Mouse (Mus musculus): Measurements from ENCODE around the gene Tmprss9.
"Not testable (repeated sequence)": the region's sequence is repeated elsewhere in the genome, so short reads cannot be mapped to it uniquely, and the experiment has no call there.

Gene Tmprss9

DNA sequence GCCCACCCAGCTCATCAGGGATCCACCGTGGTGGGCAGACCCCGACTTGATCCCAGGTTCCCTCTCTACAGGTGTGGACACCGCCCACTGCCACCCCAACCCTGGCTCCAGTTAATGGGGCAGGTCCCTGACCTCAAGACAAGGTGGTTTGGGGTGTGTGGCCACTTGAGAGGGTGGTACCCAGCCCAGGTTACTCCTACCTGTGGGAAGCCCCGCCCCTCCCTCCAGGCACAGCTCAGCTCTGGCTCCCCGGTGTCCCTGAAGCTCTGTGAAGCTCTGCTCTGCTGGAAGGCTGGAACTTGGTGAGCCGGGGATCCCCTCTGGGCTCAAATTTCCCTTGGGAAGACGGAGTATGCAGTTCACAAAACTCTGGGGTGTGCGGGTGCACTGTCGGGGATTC is at the start of gene Tmprss9:
Tmprss9 (plus strand) TSS at position 268 of the 400 bp plus-strand sequence.
- DNase-seq (ENCODE audit: low read depth in 2 of 2, low spot score in 2 of 2) = no peak

DNA sequence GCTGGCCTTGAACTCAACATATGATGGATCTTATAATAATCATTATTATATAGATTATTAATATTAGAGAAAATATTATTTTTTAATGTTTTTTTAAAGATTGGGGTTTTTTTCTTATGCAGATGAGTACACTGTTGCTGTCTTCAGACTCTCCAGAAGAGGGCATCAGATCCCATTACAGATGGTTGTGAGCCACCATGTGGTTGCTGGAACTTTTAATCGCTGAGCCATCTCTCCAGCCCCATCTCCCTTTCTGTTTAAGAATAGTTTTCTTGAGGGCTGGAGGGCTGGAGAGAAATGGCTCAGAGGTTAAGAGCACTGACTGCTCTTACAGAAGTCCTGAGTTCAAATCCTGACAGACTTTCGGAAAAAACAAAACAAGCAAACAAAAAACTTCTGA is 49.7 kb upstream of the Tmprss9 start:
- DNase-seq (ENCODE audit: low read depth in 2 of 2, low spot score in 2 of 2) = peak in 1 of 2 experiments; percentile 50

DNA sequence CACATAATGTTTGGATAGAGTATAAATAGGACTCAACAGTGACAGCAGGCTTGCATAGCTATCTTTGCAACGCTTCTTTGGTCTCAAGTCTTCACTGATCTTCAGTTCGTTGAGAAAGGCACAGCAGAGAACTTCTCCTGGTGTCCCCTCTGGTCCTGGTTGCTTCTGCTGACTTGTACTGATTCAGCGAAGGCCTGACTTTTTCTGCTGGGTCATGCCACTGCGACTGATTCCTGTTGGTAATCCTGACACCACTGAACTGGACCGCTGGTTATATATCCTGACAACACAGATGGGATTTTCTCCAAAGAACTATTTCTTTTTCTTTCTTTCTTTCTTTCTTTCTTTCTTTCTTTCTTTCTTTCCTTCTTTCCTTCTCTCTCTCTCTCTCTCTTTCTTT is 49.1 kb upstream of the Tmprss9 start:
- DNase-seq (ENCODE audit: low read depth in 2 of 2, low spot score in 2 of 2) = no peak

DNA sequence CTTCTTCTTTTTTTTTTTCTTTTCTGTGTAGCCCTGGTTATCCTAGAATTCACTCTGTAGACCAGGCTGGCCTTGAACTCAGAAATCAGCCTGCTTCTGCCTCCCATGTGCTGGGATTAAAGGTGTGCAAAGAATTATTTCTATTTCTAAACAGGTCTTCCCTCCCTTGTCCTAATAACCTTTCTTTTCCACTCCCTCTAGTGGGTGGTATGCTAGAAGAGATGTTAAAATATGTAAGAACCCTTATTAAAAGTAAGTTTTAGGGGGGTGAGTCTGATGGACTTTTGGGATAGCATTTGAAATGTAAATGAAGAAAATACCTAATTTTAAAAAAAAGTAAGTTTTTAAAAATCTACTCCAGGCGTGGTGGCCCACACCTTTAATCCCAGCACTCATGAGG is 48.3 kb upstream of the Tmprss9 start:
- no peak for DNase-seq (ENCODE audit: low read depth in 2 of 2, low spot score in 2 of 2)

DNA sequence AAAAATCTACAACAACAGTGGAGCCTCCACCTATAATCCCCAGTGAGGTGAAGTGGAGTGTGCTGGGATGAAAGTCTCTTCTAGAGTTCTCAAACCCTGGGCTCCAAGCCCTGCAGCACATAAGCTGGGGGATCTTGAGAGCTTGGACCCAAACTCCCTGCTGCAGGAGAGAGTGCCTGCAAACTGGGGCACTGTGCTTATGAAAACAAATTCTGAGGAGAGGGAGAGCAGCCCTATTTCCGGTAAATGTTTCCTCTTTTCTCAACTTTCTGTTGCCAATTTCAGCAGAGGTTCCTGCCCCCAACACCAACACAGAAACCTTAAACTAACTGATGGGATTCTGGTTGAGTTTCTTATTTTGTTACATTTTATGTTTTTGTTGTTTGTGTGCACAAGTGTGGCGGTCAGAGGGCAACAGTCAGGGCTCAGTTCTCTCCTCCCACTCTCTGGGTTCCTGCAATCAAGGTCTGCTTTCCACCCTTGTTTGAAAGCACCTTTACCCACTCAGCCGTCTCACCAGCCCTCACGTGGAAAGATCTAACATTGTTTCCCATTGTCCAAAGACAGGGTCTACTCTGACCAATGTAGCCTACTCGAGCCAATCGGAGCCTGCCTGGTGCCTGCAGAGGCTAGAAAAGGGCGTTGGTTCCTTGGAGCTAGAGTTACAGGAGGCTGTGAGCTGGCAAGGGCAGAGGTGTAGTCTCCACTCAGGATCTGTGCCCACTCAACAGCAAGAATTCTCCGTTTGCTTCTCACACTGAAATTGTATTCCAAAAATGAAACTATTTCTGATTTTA is 47.6 kb upstream of the Tmprss9 start:
- no peak for DNase-seq (ENCODE audit: low read depth in 2 of 2, low spot score in 2 of 2)

DNA sequence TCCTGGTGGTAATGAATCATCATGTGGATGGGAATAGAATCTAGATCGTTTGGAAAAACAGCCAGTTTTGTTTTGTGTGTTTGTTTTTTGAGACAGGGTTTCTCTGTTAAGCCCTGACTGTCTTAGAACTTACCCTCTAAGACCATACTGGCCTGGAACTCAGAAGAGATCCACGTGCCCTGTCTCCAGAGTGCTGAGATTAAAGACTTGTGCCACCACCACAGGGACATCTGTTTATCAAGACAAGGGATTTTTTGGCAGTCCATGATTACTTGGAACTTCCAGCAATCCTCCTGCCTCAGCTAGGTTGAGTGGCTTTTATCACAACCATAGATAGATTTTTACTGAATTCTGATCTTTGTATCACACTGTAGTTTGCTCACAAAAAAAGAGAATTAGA is 46.8 kb upstream of the Tmprss9 start:
- DNase-seq (ENCODE audit: low read depth in 2 of 2, low spot score in 2 of 2) = no peak

DNA sequence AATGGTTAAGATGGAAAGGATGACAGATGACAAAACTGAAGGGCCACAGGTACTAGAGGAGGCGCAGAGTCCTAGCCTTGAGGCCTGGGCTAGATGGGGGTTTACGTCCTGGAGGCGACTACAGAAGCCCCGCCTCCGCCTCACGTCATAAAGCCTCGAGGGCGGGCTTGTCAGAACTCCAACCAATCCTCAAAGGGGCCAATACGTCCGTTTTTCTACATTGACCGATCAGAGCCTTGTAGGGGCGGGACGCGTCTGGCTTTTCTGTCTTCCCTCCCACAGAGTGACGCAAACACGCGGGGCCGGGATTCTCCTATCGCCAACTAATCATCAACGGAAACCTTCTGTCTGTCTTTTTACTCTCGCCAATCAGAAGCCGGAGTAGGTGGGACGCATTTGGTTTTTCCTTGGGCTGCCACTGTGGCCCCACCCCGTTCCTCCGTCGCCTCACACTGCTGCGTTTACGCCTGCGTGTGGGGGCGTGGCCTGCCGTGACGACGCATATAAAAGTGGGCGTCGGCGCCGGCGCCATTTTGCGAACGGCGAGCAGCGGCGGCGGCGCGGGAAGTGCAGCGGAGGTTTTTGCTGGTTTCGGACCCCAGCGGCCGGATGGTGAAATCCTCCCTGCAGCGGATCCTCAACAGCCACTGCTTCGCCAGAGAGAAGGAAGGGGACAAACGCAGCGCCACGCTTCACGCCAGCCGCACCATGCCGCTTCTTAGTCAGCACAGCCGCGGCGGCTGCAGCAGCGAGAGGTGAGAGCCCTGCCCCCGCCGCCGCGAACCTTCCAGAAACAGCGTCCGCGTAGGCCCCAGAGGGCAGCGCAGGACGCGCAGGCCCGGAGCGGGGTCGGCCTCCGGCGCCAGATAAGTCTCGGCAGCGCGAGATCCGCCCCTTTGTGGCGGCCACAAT is 45.2 kb upstream of the Tmprss9 start, which contains the start of gene Oaz1:
Oaz1 (plus strand) TSS at position 506 of the 912 bp plus-strand sequence.
- DNase-seq (ENCODE audit: low read depth in 2 of 2, low spot score in 2 of 2) = peak; percentile 98

DNA sequence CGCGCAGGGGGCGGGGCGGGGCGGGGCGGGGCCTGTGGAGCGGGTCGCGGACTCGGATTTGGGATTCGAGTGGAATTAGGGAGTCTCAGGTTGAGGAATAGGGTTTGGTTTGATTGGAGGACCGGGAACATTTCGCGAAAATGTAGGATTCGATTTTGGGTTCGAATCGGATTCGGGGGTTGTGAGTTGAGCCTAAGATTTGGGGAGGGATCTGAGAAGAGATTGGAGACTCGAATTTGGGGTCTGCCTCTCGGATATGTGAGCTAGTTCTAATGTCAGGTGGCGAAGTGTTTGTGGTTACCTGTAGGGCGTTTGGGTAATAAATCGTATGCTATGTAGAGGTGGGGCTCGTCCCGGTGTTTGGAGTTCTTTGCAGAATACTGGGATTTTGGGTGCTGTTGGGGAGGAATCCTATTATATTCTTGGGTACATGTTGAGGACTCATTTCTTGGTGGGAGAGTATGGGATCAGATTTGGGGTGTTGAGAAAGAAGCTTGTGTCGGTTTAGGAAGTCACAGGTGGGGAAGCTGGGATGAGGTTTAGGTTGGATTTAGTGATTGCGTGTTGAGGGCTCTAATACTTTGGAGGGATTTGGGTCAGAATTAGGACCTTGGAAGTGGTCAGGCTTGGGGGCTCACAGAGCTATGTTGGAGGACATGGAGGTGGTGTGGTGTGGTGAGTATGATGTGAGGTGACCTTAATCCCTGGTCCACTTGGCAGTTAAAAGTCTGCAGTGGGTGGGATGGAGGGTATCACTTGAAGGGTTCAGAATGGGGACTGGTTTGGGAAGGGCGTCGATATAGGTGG is 44.4 kb upstream of the Tmprss9 start:
- DNase-seq (ENCODE audit: low read depth in 2 of 2, low spot score in 2 of 2) = peak in 1 of 2 experiments; percentile 19

DNA sequence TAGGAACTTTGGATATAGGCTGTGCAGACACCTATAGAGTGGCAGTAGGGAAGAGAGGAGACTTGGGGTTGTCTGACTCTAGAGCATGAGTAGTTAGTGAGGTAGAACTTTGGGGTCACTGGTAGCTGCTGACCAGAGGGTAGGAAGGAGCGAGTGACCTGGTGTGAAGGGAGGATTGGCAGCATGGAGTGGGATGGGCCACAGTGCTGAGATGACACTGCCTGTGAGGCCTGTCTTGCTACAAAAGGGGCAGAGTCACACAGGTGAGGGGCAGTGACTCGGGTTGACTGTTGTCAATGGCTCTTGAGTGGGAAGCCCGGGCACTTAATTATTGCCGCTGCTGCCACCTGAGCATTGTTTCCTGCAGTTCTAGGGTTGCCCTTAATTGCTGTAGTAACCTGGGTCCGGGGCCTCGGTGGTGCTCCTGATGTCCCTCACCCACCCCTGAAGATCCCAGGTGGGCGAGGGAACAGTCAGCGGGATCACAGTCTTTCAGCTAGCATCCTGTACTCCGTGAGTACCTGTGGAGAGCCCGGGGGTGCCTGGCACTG is 43.7 kb upstream of the Tmprss9 start:
- DNase-seq (ENCODE audit: low read depth in 2 of 2, low spot score in 2 of 2) = no peak

DNA sequence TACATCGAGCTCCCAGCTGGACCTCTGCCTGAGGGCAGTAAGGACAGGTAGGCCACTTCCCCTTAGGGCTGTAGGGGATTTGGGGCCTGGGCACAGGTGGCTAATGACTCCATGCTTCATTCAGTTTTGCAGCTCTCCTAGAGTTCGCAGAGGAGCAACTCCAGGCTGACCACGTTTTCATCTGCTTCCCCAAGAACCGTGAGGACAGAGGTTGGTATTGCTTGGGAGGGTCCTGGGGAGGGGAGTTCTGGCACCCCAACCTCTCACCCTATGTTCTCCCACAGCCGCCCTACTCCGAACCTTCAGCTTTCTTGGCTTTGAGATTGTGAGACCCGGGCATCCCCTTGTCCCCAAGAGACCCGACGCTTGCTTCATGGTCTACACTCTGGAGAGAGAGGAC is 43.1 kb upstream of the Tmprss9 start:
- DNase-seq (ENCODE audit: low read depth in 2 of 2, low spot score in 2 of 2) = not testable (repeated sequence)

DNA sequence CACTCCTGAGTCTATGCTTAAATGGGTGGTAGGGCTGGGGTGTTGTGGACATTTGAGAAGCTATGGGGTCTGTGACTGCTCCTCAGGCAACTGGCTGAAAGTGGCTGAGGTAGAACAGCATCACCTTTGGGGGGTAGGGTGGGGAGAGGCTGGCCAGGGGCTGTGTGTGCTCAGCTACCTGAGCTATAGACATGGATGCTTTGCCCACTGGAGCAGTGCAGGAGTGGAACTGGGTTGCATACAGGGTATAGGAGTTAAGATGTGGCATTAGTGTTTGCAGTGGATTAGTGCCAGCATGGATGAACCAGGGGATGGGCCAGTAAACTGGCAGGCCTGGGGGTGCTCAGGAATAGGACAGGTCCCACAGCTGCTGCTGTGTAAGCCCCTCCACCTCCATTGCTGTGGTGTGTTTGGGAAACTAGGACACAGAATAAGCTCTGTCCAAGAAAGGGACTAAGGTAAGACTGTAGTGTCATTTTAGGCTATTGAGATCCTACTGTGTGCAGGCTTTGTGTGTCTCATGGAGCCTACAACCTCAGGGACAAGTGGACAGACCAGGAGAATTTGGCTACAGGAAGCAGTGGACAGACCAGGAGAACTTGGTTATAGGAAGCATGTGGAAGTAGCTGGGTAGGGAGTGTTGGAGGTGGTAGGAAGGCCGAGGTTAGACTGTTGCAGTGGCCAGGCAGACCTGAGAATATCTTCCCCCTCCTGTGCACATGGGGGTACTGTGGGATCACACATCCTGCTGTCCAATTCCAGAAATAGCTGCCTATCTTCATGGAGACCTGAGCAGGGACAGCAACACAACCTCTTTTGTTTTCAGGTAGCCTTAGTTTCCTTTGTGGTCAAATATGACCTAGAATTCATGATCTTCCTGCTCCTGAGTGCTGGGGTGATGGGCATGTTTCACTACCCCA is 42.0 kb upstream of the Tmprss9 start:
- no peak for DNase-seq (ENCODE audit: low read depth in 2 of 2, low spot score in 2 of 2)

DNA sequence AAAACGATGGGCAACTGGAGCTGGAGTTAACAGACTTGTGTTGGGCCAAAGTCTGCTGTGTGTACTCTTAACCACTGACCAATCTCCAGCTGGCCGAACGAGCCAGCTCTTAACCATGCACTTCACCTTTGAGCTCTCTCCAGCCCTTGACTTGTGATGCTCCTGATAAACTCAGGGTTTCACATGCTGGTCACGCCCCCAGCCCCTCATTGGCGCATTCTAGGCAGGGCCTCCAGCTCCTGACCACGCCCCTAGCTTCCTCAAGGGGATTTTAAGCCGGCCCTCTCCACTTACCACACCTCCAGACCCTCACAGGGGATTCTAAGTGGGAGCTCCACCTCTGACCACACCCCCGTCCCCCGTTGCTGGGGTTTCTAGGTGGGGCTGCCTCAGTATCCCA is 40.5 kb upstream of the Tmprss9 start:
- no peak for DNase-seq (ENCODE audit: low read depth in 2 of 2, low spot score in 2 of 2)

DNA sequence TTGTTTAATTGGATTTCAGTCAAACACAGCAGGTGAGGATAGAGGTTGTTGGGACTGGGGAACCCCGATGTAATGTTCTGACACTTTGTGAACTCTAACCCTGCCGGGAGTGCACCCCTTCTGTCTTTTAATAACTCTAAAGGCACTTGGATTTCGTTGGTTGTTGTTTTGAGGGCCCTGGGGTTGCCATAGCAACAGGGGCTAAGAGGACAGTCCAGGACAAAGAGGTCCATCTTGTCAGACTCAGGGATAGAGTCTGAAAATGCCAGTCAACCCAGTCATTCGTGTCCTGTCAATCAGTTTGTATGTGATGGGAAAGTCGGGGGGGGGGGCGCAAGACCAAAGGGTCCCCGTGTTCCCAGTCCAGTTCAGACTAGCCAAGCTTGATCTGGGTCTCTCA is 38.8 kb upstream of the Tmprss9 start:
- no peak for DNase-seq (ENCODE audit: low read depth in 2 of 2, low spot score in 2 of 2)

DNA sequence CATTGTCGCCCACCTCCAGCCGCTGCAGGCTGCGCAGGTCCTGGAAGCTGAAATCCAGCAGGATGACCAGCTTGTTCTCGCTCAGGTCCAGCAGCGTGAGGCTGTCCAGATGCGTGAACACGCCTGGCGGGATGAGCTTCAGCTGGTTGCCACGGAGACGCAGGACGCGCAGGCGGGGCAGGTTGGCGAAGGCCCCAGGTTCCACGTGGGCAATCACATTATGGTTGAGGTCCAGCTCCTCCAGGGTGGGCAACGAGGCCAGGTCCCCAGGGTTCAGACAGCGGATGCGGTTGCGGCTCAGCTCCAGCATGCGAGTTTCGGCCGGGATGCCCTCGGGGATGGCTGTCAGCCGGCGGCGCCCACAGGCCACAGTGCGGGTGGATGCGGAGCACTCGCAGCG is 36.0 kb upstream of the Tmprss9 start:
- no peak for DNase-seq (ENCODE audit: low read depth in 2 of 2, low spot score in 2 of 2)

DNA sequence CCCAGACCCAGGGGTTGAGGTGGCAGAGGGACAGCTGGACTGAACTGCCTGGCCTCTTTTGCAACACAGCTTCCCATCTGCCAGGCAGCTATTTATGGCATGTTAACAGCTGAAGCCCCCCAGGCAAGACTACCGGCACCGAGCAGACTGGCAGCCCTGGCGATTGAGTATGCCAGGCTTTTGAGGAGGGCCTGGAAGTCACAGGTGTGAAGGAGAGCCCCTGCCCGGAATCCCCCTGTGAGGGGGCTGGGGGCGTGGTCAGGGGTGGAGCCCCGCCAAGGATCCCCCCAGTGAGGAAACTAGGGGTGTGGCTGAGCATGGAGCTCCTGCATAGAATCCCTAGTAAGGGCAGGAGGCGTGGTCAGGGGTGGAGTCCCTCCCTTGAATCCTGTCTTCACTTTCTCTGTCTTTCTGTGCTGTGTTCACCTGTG is 34.7 kb upstream of the Tmprss9 start:
- DNase-seq (ENCODE audit: low read depth in 2 of 2, low spot score in 2 of 2) = no peak

DNA sequence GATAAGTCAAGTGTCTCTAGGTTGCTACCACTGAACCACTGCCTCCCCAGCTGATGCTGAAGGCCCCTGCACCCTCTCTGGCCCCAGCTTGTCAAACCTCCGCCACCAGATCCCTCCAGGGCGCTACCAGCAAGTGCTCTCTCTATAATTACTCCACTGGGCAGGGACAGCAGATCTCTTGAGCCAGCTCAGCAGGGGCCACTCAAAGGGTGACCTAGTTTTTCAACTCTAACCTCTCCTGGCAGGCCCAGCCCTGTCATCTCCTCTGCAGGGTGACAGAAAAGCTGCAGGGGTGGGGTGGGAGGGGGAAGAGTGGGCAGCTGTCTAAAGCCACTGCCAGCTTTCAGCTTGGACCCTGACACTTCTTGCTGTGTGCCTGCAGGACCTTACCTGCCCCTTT is 33.8 kb upstream of the Tmprss9 start:
- DNase-seq (ENCODE audit: low read depth in 2 of 2, low spot score in 2 of 2) = no peak

DNA sequence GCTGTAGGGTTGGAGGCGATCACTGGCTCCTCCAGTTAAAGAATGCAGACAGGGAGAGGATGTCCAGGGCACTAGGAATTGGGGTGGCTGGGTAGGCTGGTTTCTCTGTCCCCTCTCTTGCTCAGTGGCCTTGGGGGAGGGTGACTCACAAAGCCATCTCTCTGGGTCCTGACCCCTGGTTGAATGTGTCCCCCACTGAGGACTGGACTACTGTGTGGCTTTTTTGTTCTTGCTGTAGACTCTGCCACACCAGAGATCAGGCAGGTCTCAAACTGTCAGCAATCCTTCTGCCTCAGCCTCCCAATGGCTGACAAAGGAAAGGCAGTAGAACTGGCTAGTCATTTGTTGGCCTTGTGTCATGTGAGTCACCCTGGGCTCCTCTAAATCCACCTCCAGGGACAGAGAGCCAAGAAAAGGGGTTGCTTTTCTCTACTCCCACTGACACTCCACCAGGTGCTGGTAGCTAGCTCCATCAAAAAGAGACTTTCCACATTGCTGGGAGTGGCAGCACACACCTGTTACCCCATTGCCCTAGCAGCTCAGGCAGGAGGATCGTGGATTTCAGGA is 33.2 kb upstream of the Tmprss9 start:
- no peak for DNase-seq (ENCODE audit: low read depth in 2 of 2, low spot score in 2 of 2)

DNA sequence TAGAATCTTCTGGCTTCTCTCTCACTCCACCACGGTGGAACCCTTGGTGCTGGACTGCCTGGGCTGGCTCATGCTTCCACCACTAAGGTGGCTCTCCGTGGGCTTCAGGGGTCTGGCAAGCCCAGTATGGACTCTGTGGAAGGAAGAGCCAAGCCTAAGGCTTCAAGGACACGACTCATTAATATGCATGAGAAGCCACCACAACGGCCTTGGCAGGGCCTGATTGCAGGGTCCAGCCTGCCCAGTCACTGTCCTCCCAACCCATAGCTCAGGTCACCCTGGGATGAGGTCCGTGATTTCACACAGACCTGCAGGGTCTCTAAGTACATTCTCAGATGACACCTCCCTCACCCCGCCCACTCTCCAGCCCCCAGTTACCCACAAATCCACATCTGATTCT is 31.8 kb upstream of the Tmprss9 start:
- DNase-seq (ENCODE audit: low read depth in 2 of 2, low spot score in 2 of 2) = no peak

DNA sequence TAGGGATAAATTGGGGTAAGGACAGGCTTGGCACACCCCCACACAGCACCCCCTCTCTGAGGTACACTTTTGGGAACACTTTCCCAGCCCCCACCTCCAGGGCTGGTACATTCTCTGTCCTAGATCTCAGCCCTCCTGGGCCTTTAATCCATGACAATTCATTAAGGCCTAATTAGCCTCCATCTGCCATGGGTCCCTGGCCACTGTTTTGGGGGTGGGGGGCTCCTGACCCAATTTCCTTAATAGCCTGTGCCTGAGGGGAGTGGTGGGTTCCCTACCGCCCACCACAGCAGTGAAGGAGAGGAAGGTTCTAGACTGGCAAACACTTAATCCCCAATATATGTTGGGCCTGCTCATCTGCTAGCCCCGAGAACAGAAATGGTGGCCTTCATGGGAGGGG is 30.0 kb upstream of the Tmprss9 start:
- no peak for DNase-seq (ENCODE audit: low read depth in 2 of 2, low spot score in 2 of 2)

DNA sequence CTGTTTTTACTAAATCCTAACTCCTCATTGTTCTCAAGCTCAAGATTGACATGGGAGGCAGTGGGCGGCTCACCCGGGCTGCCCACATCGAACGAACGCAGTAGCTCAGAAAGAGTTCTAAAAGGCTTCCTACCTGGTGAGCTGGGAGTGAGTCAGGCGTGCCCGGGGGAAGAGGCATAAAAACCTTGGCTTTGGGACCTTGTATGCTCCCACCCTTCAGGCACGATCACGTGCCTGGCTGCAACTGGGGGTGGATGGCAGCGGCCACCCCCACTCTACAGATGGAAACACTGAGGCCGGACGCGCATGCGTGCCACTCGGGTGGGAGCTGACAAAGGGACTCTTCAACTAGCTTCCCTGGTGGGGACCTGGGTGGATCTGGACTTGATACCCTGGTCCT is 29.3 kb upstream of the Tmprss9 start:
- DNase-seq (ENCODE audit: low read depth in 2 of 2, low spot score in 2 of 2) = no peak
